Mouse (Mus musculus): Measurements from ENCODE around the gene Gm28870.
"Not testable (repeated sequence)": the region's sequence is repeated elsewhere in the genome, so short reads cannot be mapped to it uniquely, and the experiment has no call there.

The Gm28870 gene

GRCm38 (mm10) chrY:50096976-50097375 lies at the start of gene Gm28870:
Gene Gm28870 (plus strand): TSS chrY:50097276.
- DNase-seq (ENCODE audit: extremely low read depth, low read depth) = not testable (repeated sequence)

Data from MEL-GATA-1-ER (cell line).